ENCODE assay signal across 31 mouse cellular contexts in the genomic region with DNA sequence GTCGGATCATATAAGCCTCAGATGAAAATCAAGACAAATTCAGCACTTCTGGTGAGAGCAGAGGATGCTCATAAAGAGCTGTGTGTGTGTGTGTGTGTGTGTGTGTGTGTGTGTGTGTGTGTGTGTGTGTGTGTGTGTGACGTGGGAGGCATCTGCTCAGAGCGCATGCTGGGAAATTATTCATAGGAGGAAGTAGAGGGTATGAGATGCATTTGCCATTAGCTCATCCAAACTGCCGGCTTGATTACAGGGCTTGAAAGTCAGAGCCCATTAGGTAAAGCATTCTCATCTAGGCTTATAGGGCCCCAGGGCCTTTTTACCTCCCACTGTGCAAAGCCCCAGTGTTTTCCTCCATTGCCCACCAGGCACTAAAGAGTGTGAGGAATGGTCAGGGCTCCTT.
DNase-seq lines count a peak whose midpoint lies in the region; ATAC-seq lines count a peak whose summit lies in the region.
"Had no signal": no experiment of that assay in that cellular context is flagged by ENCODE, and none has a peak within 500 bp of the region (broad histone marks: within the 10 kb centered on the region; RNA-seq: fewer than 3 reads in every experiment).

No protein-coding gene starts in this region.

- no peaks in the 10 kb centered on the region; the same call in 1 of the 2 replicates for H3K4me1 ChIP-seq in neural tube, embryonic 14.5 days (ENCODE audit: control insufficient read depth, insufficient read depth, low read length)
- H3K4me1 ChIP-seq: embryonic facial prominence, embryonic 13.5 days; limb, embryonic 15.5 days; liver, embryonic 13.5 days; megakaryocyte, embryonic 14.5 days had no signal

- whole genome bisulfite sequencing in neural tube, embryonic 14.5 days, result 30% methylated on average over 4 of the region's 4 CpGs

- ATAC-seq in neural tube, embryonic 14.5 days (ENCODE audit: low read depth), result peak; percentile 61; the same call in 1 of the 2 replicates
- ATAC-seq: activated CD4-positive, CD25-positive, alpha-beta regulatory T cell, adult 4 months; forebrain, embryonic 16.5 days; lung, postnatal 0 days had no signal

- no peak overlapping the region for H3K4me2 ChIP-seq in neural tube, embryonic 14.5 days (ENCODE audit: low read depth, low read length)
- H3K4me2 ChIP-seq: embryonic facial prominence, embryonic 13.5 days; kidney, embryonic 15.5 days; limb, embryonic 15.5 days; liver, embryonic 13.5 days; neural tube, embryonic 12.5 days had no signal

- no peak overlapping the region for H3K27ac ChIP-seq in neural tube, embryonic 14.5 days (ENCODE audit: low read depth, low read length)
- H3K27ac ChIP-seq: embryonic facial prominence, embryonic 13.5 days; kidney, embryonic 15.5 days; limb, embryonic 10.5 days; limb, embryonic 15.5 days; liver, embryonic 13.5 days; neural tube, embryonic 12.5 days had no signal

- no peaks in the 10 kb centered on the region for H3K27me3 ChIP-seq in neural tube, embryonic 14.5 days (ENCODE audit: control insufficient read depth, insufficient read depth, low read length)
- H3K27me3 ChIP-seq: embryonic facial prominence, embryonic 13.5 days; kidney, embryonic 15.5 days; limb, embryonic 15.5 days; liver, embryonic 13.5 days; megakaryocyte, embryonic 14.5 days; neural tube, embryonic 12.5 days had no signal

- DNase-seq in left cerebral cortex, adult 18-20 months (ENCODE audit: low spot score in 2 of 2), result peak; percentile 19 to 24
- DNase-seq in left cerebral cortex, postnatal 10 days (ENCODE audit: extremely low spot score in 1 of 2, low spot score in 2 of 2), result no peak
- DNase-seq in right cerebral cortex, adult 2 months (ENCODE audit: low spot score in 2 of 2), result peak; percentile 25 to 34
- no peak for DNase-seq in right cerebral cortex, postnatal 25 days
- DNase-seq in retina, postnatal 1 day, result peak; percentile 83
- no peak for DNase-seq in cerebellum, postnatal 25 days
- DNase-seq: adrenal gland, adult 2 months; adrenal gland, postnatal 36 days; cerebellum, adult 9-10 months; embryo, embryonic 11 days; heart, postnatal 14 days; kidney, adult 18-20 months; kidney, postnatal 25 days; liver, embryonic 13.5 days; lung, adult 18-20 months; lung, postnatal 4 days; midbrain, embryonic 14.5 days; right cerebral cortex, adult 18-20 months; thymus, adult 18-20 months; thymus, postnatal 25 days had no signal

- no peak overlapping the region for H3K4me3 ChIP-seq in neural tube, embryonic 14.5 days (ENCODE audit: low read depth, low read length)
- H3K4me3 ChIP-seq: embryonic facial prominence, embryonic 13.5 days; erythroblast, embryonic 14.5 days; kidney, embryonic 15.5 days; limb, embryonic 10.5 days; limb, embryonic 15.5 days; liver, embryonic 13.5 days; megakaryocyte, embryonic 14.5 days; neural tube, embryonic 12.5 days had no signal

- H3K9me3 ChIP-seq in neural tube, embryonic 14.5 days (ENCODE audit: control insufficient read depth, low read length), result no peaks in the 10 kb centered on the region
- H3K9me3 ChIP-seq: embryonic facial prominence, embryonic 13.5 days; kidney, embryonic 15.5 days; limb, embryonic 10.5 days; limb, embryonic 15.5 days; liver, embryonic 13.5 days; megakaryocyte, embryonic 14.5 days; neural tube, embryonic 12.5 days had no signal

- no peaks in the 10 kb centered on the region for H3K36me3 ChIP-seq in neural tube, embryonic 14.5 days (ENCODE audit: control insufficient read depth, insufficient read depth, low read length)
- H3K36me3 ChIP-seq: kidney, embryonic 15.5 days; limb, embryonic 10.5 days; limb, embryonic 15.5 days; liver, embryonic 13.5 days; neural tube, embryonic 12.5 days had no signal

- intact Hi-C loops in left cerebral cortex, postnatal 10 days (cut with DNase I), result no loop called here

- H3K9ac ChIP-seq in neural tube, embryonic 14.5 days (replicated peaks; ENCODE audit: low read depth, low read length), result no peak overlapping the region
- H3K9ac ChIP-seq: embryonic facial prominence, embryonic 13.5 days; kidney, embryonic 15.5 days; limb, embryonic 15.5 days; liver, embryonic 13.5 days; neural tube, embryonic 12.5 days had no signal

Comparison
In these comparisons a context has a peak if more than half of its experiments do, and no peak if none do; other contexts are left out.
1. DNase-seq: peak in left cerebral cortex, adult 18-20 months (2 of 2), right cerebral cortex, adult 2 months (2 of 2) and retina, postnatal 1 day (single experiment); none in left cerebral cortex, postnatal 10 days (0 of 2), right cerebral cortex, postnatal 25 days (single experiment) and cerebellum, postnatal 25 days (0 of 2).